Mouse (Mus musculus) liver, embryonic 14.5 days (tissue): ENCODE data around the gene Clmn. TPM values are rescaled to one million over a fixed set of nuclear protein-coding genes. Genes with fewer than 3 reads are reported as not detected.

Experiments
- ATAC-seq: fragments of 200-750 bp; cut with Nextera tagmentation; 2 replicates; pipeline ENCODE4 v1.8.0; 2017; ENCODE audit warnings: moderate number of reproducible peaks, mild to moderate bottlenecking, moderate library complexity; ENCODE audit not compliant: insufficient read depth
- DNase-seq, 3 experiments: peaks; one replicate each; pipeline ENCODE4 v3.0.0-alpha.2; 2012 to 2013; ENCODE audit warnings: low read depth in 3 of 3, low spot score in 3 of 3
- H3K27ac ChIP-seq: fragments of 300-500 bp; sonication (generic); 2 replicates; pipeline ENCODE4 v1.5.1; 2014; ENCODE audit warnings: moderate library complexity, mild to moderate bottlenecking, control low read depth, inconsistent platforms
- H3K27me3 ChIP-seq: fragments of 300-500 bp; sonication (generic); 2 replicates; pipeline ENCODE4 v1.6.1; 2014; ENCODE audit warnings: mild to moderate bottlenecking, low read length, moderate library complexity; ENCODE audit not compliant: control insufficient read depth, insufficient read depth
- H3K36me3 ChIP-seq: fragments of 300-500 bp; sonication (generic); replicated peaks from 2 replicates; pipeline ENCODE4 v1.6.1; 2014; ENCODE audit warnings: low read depth; ENCODE audit not compliant: control insufficient read depth, insufficient read depth
- H3K4me1 ChIP-seq, 2 experiments: fragments of 200-500 bp in 1 of 2; fragments of 300-500 bp in 1 of 2; sonication (generic) in 1 of 2; replicated peaks; 2 replicates each; pipeline ENCODE4 v1.6.1; 2012 to 2014; ENCODE audit warnings: antibody characterized with exemption in 1 of 2, inconsistent platforms in 1 of 2, low read length in 1 of 2; ENCODE audit not compliant: control insufficient read depth in 2 of 2, insufficient read depth in 2 of 2
- H3K4me2 ChIP-seq: fragments of 300-500 bp; sonication (generic); 2 replicates; pipeline ENCODE4 v1.6.1; 2014; ENCODE audit warnings: low read depth, mild to moderate bottlenecking, control low read depth, moderate library complexity
- H3K4me3 ChIP-seq, 2 experiments: fragments of 200-500 bp in 1 of 2; fragments of 300-500 bp in 1 of 2; sonication (generic) in 1 of 2; 2 replicates each; pipeline ENCODE4 v1.5.1; 2012 to 2014; ENCODE audit warnings: low read depth in 2 of 2, low read length in 2 of 2, mild to moderate bottlenecking in 2 of 2, control low read depth in 1 of 2, inconsistent platforms in 1 of 2, moderate library complexity in 1 of 2; ENCODE audit not compliant: insufficient read depth in 1 of 2
- H3K9ac ChIP-seq: fragments of 300-500 bp; sonication (generic); replicated peaks from 2 replicates; pipeline ENCODE4 v1.6.1; 2014; ENCODE audit warnings: mild to moderate bottlenecking, control low read depth, moderate library complexity
- H3K9me3 ChIP-seq: fragments of 300-500 bp; sonication (generic); 2 replicates; pipeline ENCODE4 v1.6.1; 2016; ENCODE audit warnings: low read length, mixed read lengths; ENCODE audit not compliant: control insufficient read depth
- CTCF ChIP-seq: IDR thresholded peaks from 2 replicates; pipeline ENCODE4 v1.5.1; 2016; ENCODE audit warnings: antibody characterized with exemption, low read depth, control low read depth
- EP300 ChIP-seq: IDR thresholded peaks from 2 replicates; pipeline ENCODE4 v1.6.1; 2016; ENCODE audit warnings: antibody characterized with exemption, low read depth
- WGBS: fragments of 180-500 bp; shearing (Covaris S2); extraction: QIAGEN DNeasy Blood & Tissue Kit; methylation state at CpG from one replicate; pipeline ENCODE4 v1.1.7; 2014; ENCODE audit not compliant: insufficient replicate concordance; 5-methylcytosine and 5-hydroxymethylcytosine counted together
- polyA plus RNA-seq, 2 experiments: library from polyadenylated mRNA; depleted of rRNA in 1 of 2; stranded (reverse) in 1 of 2; unstranded in 1 of 2; fragments of >200 nt; fragmentation: Nextera tagmentation in 1 of 2; extraction: Ambion mirVana in 1 of 2; gene quantifications; 2 replicates each; pipeline versions ENCODE4 v1.2.1 to v1.2.3; 2012 to 2014

The Clmn gene
- polyA plus RNA-seq, 2 experiments = 0.32 to 0.33 TPM

DNA sequence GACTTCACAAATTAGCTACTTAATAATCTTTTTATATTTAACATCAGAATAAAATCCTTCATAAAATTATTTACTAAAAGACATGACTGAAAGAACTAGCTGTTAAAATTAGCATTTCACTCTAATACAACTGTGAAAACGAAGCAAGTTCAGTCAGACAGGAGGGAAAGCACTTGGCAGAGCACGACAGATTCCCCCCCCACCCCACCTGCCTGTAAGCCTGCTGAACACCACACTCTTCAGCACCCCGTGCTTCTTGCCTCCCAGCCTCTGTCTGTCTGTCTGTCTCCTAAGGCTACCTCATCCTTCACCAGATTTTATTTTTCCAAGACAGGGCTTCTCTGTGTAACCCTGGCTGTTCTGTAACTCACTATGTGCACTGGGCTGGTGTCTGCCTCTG, 125.9 kb downstream of the Clmn start:
- peaks cover 7% of the 10 kb centered on the region for H3K36me3 ChIP-seq
- no peak overlapping the region for H3K9ac ChIP-seq
- no peak overlapping the region for H3K4me3 ChIP-seq
- no peaks in the 10 kb centered on the region for H3K9me3 ChIP-seq
- no peak overlapping the region for H3K4me2 ChIP-seq
- H3K27ac ChIP-seq = no peak overlapping the region
- peaks cover 0 to 4% of the 10 kb centered on the region in 2 experiments; a peak in 1 of 4 replicates for H3K4me1 ChIP-seq
- no peak for DNase-seq
- TF ChIP-seq CTCF = no peak
- no peak for TF ChIP-seq EP300
- 69% methylated on average over 3 of the region's 3 CpGs for WGBS
- no peak for ATAC-seq
- no peaks in the 10 kb centered on the region for H3K27me3 ChIP-seq

DNA sequence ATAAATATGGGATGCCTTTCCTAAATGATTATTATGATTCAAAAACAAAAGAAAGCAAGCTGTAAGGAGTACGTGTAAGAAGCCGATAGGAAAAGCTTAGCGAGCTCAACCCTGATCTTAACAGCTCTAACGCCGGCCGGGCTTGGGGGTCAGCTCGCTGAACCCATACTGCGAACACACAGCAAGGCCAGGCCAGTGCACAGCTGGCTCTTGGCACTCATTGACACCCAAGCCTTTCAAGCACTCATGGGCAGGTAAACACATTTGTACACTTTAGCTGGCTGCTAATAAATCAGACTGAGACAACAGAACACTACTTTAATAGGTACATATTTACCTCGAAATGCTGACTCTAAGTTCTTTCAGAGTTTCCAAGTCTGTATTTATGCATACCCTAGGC, 126.4 kb downstream of the Clmn start:
- no peak overlapping the region for H3K9ac ChIP-seq
- H3K9me3 ChIP-seq = no peaks in the 10 kb centered on the region
- peaks cover 0 to 4% of the 10 kb centered on the region in 2 experiments; a peak in 1 of 4 replicates for H3K4me1 ChIP-seq
- TF ChIP-seq EP300 = no peak
- TF ChIP-seq CTCF = no peak
- ATAC-seq (no peak), DNase-seq (no peak)
- peaks cover 7% of the 10 kb centered on the region for H3K36me3 ChIP-seq
- no peaks in the 10 kb centered on the region for H3K27me3 ChIP-seq
- no peak overlapping the region for H3K4me3 ChIP-seq
- no peak overlapping the region for H3K4me2 ChIP-seq
- no peak overlapping the region for H3K27ac ChIP-seq
- 88% methylated on average over 9 of the region's 9 CpGs for WGBS

DNA sequence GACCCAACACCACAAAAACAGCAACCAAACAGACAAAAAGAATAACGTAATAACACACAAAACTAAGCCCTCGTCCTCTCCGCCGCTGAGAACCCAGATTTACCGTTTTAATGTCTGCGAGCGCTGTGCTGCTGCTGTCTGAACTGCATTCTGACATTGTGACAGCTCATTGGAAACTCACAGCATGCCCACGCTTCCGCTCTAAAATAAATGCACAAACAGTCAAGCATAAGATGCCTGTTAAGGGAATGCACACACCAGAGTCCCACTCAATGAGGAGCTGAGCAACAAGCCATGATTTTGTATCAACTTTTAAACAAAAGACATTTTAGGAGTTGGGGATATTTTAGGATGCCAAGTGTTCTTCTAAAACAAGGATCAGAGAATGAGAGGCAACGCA, 127.2 kb downstream of the Clmn start:
- Histone ChIP-seq H3K36me3 (peaks cover 7% of the 10 kb centered on the region), H3K4me1 (peaks cover 0 to 4% of the 10 kb centered on the region in 2 experiments; a peak in 1 of 4 replicates), H3K9me3 (no peaks in the 10 kb centered on the region), H3K9ac (no peak overlapping the region), H3K27ac (no peak overlapping the region), H3K4me2 (no peak overlapping the region), H3K27me3 (no peaks in the 10 kb centered on the region), H3K4me3 (no peak overlapping the region)
- ATAC-seq = no peak
- 87% methylated on average over 10 of the region's 10 CpGs for WGBS
- TF ChIP-seq CTCF = no peak
- no peak for TF ChIP-seq EP300
- no peak for DNase-seq

DNA sequence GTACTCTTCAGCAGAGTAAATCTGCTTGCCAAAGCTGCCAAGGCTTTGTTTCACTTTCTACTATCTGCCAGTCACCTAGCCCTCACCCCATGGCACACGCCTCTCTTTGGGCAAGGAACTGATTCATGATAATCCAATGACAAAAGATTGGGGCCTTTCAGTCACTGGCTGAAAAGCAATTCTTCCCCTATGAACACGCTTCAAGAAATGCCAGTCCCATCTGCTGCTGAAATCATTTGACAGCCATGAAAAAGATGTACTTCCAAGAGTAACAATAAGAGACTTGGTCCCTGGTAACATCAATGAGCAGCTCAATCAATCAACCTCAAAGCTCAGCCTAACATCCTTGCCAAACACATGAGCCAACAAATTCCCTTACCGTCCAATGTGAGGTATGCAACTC, 128.9 kb downstream of the Clmn start:
- DNase-seq (no peak), ATAC-seq (no peak)
- peaks cover 0 to 3% of the 10 kb centered on the region in 2 experiments; a peak in 1 of 4 replicates for H3K4me1 ChIP-seq
- H3K4me2 ChIP-seq = no peak overlapping the region
- H3K27me3 ChIP-seq = no peaks in the 10 kb centered on the region
- H3K9me3 ChIP-seq = no peaks in the 10 kb centered on the region
- H3K4me3 ChIP-seq = no peak overlapping the region
- H3K27ac ChIP-seq = no peak overlapping the region
- WGBS = 65% methylated on average over 3 of the region's 3 CpGs
- H3K9ac ChIP-seq = no peak overlapping the region
- peaks cover 7% of the 10 kb centered on the region for H3K36me3 ChIP-seq
- TF ChIP-seq EP300 = no peak
- no peak for TF ChIP-seq CTCF

DNA sequence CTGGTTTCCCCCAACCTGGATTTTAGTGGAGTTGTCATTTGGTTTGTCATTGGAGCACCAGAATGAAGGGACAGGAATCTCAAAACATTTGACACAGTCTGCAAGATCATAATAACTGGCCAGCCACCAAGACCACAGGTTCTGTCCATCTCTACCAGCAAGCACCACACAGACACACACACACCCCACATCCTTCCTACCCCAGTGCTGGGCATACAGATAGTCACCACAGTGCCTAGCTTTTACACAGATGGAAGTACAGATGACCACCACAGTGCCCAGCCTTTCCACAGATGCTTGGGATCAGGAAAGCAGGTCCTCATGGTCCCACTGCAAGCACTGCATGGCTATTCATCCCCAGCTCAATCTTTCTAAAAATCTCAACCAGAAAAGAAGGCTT, 131.7 kb downstream of the Clmn start:
- Histone ChIP-seq H3K9ac (no peak overlapping the region), H3K27me3 (no peaks in the 10 kb centered on the region), H3K4me3 (no peak overlapping the region), H3K9me3 (no peaks in the 10 kb centered on the region), H3K4me2 (no peak overlapping the region), H3K36me3 (peaks cover 26% of the 10 kb centered on the region), H3K4me1 (no peaks in the 10 kb centered on the region), H3K27ac (no peak overlapping the region)
- no peak for TF ChIP-seq CTCF
- no peak for TF ChIP-seq EP300
- DNase-seq = no peak
- ATAC-seq = no peak
